Mouse (Mus musculus) right cerebral cortex, adult 2 months (tissue): ENCODE data around the gene Ankrd33b.

Experiments used
- DNase-seq, 2 experiments: peaks; one replicate each; pipeline ENCODE4 v3.0.0; 2021 to 2022; ENCODE audit warnings: low spot score in 2 of 2

Ankrd33b gene

GRCm38 (mm10) chr15:31367481-31368200 lies at the start of gene Ankrd33b:
Ankrd33b (minus strand) TSS chr15:31367726.
- DNase-seq = peak in 1 of 2 experiments; percentile 56

- no peak for DNase-seq
Measured at GRCm38 (mm10) chr15:31415181-31415580, 47.7 kb upstream of the Ankrd33b start.

- DNase-seq = no peak
Measured at GRCm38 (mm10) chr15:31414179-31414898, 46.8 kb upstream of the Ankrd33b start.

GRCm38 (mm10) chr15:31413662-31414061 lies 46.1 kb upstream of the Ankrd33b start:
- DNase-seq = no peak

GRCm38 (mm10) chr15:31412933-31413332 lies 45.4 kb upstream of the Ankrd33b start:
- DNase-seq = no peak

- no peak for DNase-seq
Measured at GRCm38 (mm10) chr15:31412436-31412835, 44.9 kb upstream of the Ankrd33b start.

GRCm38 (mm10) chr15:31407490-31407889 lies 40.0 kb upstream of the Ankrd33b start:
- DNase-seq = no peak

GRCm38 (mm10) chr15:31406881-31407280 lies 39.4 kb upstream of the Ankrd33b start:
- no peak for DNase-seq

- DNase-seq = no peak
Measured at GRCm38 (mm10) chr15:31404346-31404745, 36.8 kb upstream of the Ankrd33b start.

GRCm38 (mm10) chr15:31402200-31402892 lies 34.8 kb upstream of the Ankrd33b start:
- DNase-seq = no peak

GRCm38 (mm10) chr15:31400974-31401373 lies 33.4 kb upstream of the Ankrd33b start:
- DNase-seq = no peak

- DNase-seq = peak; percentile 65 to 70
Measured at GRCm38 (mm10) chr15:31398769-31399168, 31.2 kb upstream of the Ankrd33b start.

- no peak for DNase-seq
Measured at GRCm38 (mm10) chr15:31397379-31397778, 29.9 kb upstream of the Ankrd33b start.

GRCm38 (mm10) chr15:31396755-31397154 lies 29.2 kb upstream of the Ankrd33b start:
- peak in 1 of 2 experiments; percentile 40 for DNase-seq

GRCm38 (mm10) chr15:31395986-31396385 lies 28.5 kb upstream of the Ankrd33b start:
- DNase-seq = no peak

- peak; percentile 77 for DNase-seq
Measured at GRCm38 (mm10) chr15:31393402-31393801, 25.9 kb upstream of the Ankrd33b start.

- peak; percentile 70 to 73 for DNase-seq
Measured at GRCm38 (mm10) chr15:31392705-31393104, 25.2 kb upstream of the Ankrd33b start.

- DNase-seq = no peak
Measured at GRCm38 (mm10) chr15:31392135-31392534, 24.6 kb upstream of the Ankrd33b start.

- no peak for DNase-seq
Measured at GRCm38 (mm10) chr15:31381936-31382468, 14.5 kb upstream of the Ankrd33b start.

- no peak for DNase-seq
Measured at GRCm38 (mm10) chr15:31379471-31379870, 11.9 kb upstream of the Ankrd33b start.

GRCm38 (mm10) chr15:31375212-31375611 lies 7.7 kb upstream of the Ankrd33b start:
- DNase-seq = no peak

GRCm38 (mm10) chr15:31369125-31369612 lies 1.6 kb upstream of the Ankrd33b start:
- DNase-seq = no peak
